Mouse (Mus musculus) gastrocnemius, postnatal 4 days (tissue): ENCODE results near the gene Polr2e. TPM values are rescaled to one million over a fixed set of nuclear protein-coding genes. Genes with fewer than 3 reads are reported as not detected.

Experiments used
- DNase-seq, 2 experiments: peaks; one replicate each; pipeline ENCODE4 v3.0.0; 2021 to 2022; ENCODE audit warnings: low spot score in 2 of 2, mixed read lengths in 2 of 2
- total RNA-seq, 2 experiments: library from RNA; stranded (reverse); gene quantifications; 2 replicates each; pipeline ENCODE4 v1.2.3; 2021

Polr2e gene
- total RNA-seq, 2 experiments from 2014 or later = 77.3 to 77.7 TPM

- no peak for DNase-seq
Measured at GRCm38 (mm10) chr10:80036832-80037231, 2.8 kb downstream of the Polr2e start.

DNA sequence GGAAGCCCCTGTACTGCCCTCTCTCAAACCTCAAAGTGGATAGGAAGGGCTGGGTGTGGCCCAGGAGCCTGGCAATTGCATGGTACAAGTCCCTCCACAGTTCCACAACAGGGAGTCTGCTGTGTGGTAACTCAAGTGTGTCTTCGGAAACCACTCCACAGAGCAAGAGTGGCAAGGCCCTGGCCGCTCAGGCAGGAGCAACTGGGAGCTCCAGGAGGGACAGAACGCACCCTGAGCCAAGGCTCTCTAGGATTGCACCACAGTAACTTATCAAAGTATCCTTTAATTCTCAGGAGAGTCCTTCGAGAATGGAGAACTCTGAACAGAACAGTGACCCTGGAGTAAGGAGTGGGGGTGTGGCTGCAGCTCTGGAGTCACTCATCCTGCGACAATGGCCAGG is 3.9 kb downstream of the Polr2e start:
- DNase-seq = no peak

GRCm38 (mm10) chr10:80035148-80035547 is 4.4 kb downstream of the Polr2e start:
- no peak for DNase-seq

DNA sequence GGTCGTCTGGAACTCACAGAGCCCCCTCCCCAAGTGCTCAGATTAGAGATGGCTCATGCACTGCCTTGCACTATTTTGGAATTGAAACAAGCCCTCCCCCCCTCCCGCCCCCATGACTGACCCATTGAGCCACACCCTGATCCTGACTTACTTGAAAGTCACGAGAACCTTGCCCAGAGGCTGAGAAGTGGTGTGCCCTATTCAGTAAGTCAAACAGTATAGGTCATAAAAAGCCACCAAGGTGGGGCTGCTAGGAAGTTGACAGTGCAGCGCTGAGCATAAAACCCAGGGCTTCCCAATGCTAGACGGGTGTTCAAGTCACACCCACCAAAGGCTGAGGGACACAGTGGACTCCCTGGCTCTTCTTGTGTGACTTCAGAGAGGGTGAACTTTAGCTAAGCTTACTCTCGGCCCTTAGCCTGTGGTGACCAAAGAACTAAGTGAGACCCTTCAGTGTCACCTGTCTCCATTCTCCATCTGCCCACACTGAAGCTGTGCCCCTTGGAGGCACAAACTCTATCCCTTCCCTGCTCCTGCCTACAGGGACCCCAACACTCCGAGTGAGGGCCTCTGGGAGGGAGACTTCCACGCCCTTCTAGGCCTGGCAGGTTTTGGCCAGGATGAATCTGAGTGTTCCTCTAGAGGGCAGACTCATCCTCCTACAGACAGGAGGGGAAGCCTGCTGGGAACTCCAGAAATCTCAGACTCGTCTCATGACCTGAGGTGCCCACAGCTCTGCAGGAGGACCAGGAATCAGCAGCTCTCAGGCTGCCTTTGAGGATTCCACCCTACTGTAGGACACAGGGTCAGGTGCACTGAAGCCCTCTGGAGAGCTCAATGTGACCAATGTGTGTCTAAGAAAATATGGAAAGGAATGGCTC is 5.8 kb downstream of the Polr2e start:
- DNase-seq = no peak

GRCm38 (mm10) chr10:80032799-80033480 is 6.7 kb downstream of the Polr2e start:
- no peak for DNase-seq

- DNase-seq = no peak
Measured at GRCm38 (mm10) chr10:80030736-80031135, 8.9 kb downstream of the Polr2e start.

GRCm38 (mm10) chr10:80030191-80030590 is 9.4 kb downstream of the Polr2e start:
- DNase-seq = no peak

- no peak for DNase-seq
Measured at GRCm38 (mm10) chr10:80028521-80028846, 11.1 kb downstream of the Polr2e start.

GRCm38 (mm10) chr10:80027681-80028520 is 11.7 kb downstream of the Polr2e start:
- DNase-seq = no peak

DNA sequence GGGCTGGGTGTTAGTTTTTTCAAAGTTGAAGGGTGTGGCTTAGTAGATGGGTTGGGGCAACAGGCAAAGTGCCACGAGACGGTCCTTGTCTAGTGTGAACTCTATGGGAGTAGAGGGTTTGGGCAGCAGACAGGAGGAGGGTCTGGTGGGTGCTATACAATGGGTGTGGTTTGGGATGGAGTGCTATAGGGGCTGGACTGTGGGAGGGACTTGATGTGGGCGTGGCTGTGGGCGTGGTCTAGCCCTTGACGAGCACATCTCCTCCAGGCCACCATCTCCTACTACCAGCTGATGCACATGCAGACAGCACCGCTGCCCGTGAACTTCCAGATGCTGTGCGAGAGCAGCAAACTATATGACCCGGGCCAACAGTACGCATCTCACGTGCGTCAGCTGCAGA is 13.7 kb downstream of the Polr2e start:
- no peak for DNase-seq

GRCm38 (mm10) chr10:80025463-80025862 is 14.1 kb downstream of the Polr2e start:
- DNase-seq = no peak

- no peak for DNase-seq
Measured at GRCm38 (mm10) chr10:80025044-80025347, 14.6 kb downstream of the Polr2e start.

DNA sequence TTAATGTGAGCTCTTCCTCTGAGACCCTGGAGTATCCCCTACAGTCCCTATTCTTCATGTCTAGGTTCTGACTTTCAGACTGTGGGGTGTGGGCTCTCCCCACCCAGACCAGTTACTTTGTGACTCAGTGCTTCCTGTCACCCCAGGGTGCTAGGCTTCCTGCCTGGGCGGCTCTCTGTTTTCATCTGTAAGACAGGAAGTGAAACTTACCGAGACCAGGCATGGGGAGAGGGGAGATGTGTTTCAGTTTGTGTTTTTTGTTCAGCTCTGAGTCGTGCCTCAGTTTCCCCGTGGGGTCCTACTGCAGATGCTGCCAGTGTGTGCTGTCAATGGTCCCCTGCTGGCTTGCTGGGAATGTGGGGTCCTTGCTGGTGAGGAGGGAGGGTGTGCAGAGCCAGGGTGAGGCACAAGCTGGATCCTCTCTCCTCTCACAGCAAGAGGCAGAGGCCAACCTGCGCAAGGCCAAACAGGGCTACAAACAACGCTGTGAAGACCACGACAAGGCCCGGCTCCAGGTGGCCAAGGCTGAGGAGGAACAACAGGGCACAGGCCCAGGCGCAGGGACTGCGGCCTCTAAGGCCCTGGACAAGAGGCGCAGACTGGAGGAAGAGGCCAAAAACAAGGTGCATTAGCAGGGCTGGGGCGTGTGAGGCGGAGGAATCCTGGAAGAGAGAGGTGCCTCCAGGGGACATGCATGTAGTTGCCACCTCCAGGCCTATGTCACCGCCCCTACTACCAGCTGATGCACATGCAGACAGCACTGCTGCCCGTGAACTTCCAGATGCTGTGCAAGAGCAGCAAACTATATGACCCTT is 15.2 kb downstream of the Polr2e start:
- DNase-seq = no peak

- DNase-seq = no peak
Measured at GRCm38 (mm10) chr10:80023758-80024157, 15.8 kb downstream of the Polr2e start.

- DNase-seq = no peak
Measured at GRCm38 (mm10) chr10:80022806-80023205, 16.8 kb downstream of the Polr2e start.

DNA sequence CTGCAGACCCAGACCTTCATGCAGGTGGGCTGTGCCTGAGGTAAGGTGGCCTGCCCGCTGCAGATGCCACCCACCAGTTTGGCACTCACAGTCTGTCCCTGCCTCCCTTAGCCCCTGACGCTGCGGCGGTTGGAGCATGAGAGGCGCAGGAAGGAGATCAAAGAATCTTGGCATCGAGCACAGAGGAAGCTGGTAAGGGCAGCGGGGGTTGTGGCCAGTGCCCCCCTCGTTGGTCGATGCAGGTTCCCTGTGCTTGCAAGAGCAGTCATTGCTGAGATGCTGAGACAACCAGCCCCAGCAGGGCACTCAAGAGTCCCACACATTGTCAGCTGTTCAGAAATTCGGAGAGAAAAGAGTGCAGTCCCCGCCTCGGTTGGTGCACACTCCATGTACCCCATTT is 17.4 kb downstream of the Polr2e start:
- no peak for DNase-seq

DNA sequence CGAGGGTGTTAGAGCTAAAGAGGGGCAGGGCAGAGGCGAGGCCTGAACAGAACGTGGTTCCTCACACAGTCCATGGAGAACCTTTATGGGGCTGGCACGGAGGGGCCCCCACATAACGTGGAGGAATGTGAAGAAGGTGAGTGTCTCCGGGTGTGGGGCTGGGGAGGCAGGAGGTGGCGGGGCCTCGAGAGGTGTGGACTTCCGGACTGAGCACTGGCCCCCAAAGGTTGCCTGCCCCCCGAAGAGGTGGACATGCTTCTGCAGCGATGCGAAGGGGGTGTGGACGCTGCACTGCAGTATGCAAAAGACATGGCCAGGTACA is 18.3 kb downstream of the Polr2e start:
- no peak for DNase-seq

GRCm38 (mm10) chr10:80020603-80021319 is 18.8 kb downstream of the Polr2e start:
- no peak for DNase-seq

DNA sequence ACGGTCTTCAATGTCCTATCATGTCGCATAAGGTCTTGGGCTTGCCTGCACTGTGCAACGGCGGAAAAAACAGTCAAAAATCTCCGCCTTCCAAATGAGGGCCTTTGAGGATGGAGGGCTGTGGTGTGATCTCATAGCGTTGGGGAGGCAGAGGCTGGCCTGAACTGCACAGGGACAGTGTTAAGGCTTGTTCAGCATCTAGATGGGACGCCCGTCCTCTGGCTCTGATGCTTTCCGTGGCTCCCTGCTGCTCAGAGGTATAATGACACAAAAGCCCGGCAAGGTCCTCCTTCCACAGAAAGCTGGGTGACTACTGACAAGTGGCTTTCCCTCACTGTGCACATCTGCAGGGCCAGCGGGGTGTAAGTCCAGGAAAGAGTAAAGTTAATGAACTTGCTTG is 19.4 kb downstream of the Polr2e start:
- DNase-seq = no peak

GRCm38 (mm10) chr10:80019471-80020131 is 20.0 kb downstream of the Polr2e start:
- no peak for DNase-seq
